Mouse (Mus musculus) erythroblast, embryonic 14.5 days (primary cell): Measurements from ENCODE around the gene Wdr31.

Source experiments
- GATA1 ChIP-seq: IDR thresholded peaks from 2 replicates; pipeline ENCODE4 v1.6.1; 2012; ENCODE audit warnings: low read length, inconsistent platforms, mixed read lengths
- TAL1 ChIP-seq: IDR thresholded peaks from 3 replicates; pipeline ENCODE4 v1.6.1; 2012; ENCODE audit warnings: low read length, inconsistent platforms, mixed read lengths

GRCm38 (mm10) chr4:62515490-62515889 is 44.8 kb upstream of the Wdr31 start:
- TF ChIP-seq GATA1 = peak; percentile 54
- TF ChIP-seq TAL1 = no peak
